Mouse (Mus musculus): Measurements from ENCODE around the gene Srarp. TPM values are rescaled to one million over a fixed set of nuclear protein-coding genes. Genes with fewer than 3 reads are reported as not detected.

The Srarp gene
- total RNA-seq, 1 experiment, result not detected

- no peak overlapping the region for H3K9ac ChIP-seq (ENCODE audit: insufficient read depth, low read depth, low read length, poor library complexity, severe bottlenecking)
- no peak for DNase-seq (ENCODE audit: low read depth, low spot score)
- peaks cover 33% of the 10 kb centered on the region for H3K36me3 ChIP-seq (ENCODE audit: control insufficient read depth, insufficient read depth, low read length, poor library complexity, severe bottlenecking)
- H3K4me3 ChIP-seq (ENCODE audit: insufficient read depth in 1 of 2, low read depth in 1 of 2, low read length in 2 of 2, poor library complexity in 1 of 2, severe bottlenecking in 1 of 2), result no peak overlapping the region
- peaks cover 2 to 12% of the 10 kb centered on the region in 2 experiments; a peak in 2 of 4 replicates for H3K4me1 ChIP-seq (ENCODE audit: control insufficient read depth in 2 of 2, insufficient read depth in 2 of 2, low read length in 2 of 2, poor library complexity in 1 of 2)
- H3K27ac ChIP-seq (ENCODE audit: insufficient read depth, low read depth, low read length, poor library complexity, severe bottlenecking), result no peak overlapping the region
- H3K9me3 ChIP-seq (ENCODE audit: control insufficient read depth, insufficient read depth, low read depth, low read length), result no peaks in the 10 kb centered on the region
- in situ Hi-C loops (cut with MboI; ENCODE audit: low sequenced_read_pairs in 2 of 2, unreplicated experiment in 2 of 2), result no loop called here
- no peak for TF ChIP-seq ZC3H11A (IDR thresholded peaks at IDR 0.05; ENCODE audit: borderline replicate concordance, low read depth, low read length)
- no peak for TF ChIP-seq CHD2 (IDR thresholded peaks at IDR 0.05; ENCODE audit: low read depth, low read length)
- no peak for TF ChIP-seq MAFK (IDR thresholded peaks at IDR 0.05; ENCODE audit: insufficient read depth, low read depth, low read length)
- no peak for TF ChIP-seq ZNF384 (IDR thresholded peaks at IDR 0.05; ENCODE audit: low read depth, low read length)
- no peak for TF ChIP-seq HCFC1 (IDR thresholded peaks at IDR 0.05; ENCODE audit: borderline replicate concordance, insufficient read depth, low read length)
Observed at GRCm38 (mm10) chr4:141463472-141463871, 27.6 kb upstream of the Srarp start.

- TF ChIP-seq ZNF384 (IDR thresholded peaks at IDR 0.05; ENCODE audit: low read depth, low read length), result no peak
- no peak for TF ChIP-seq ZC3H11A (IDR thresholded peaks at IDR 0.05; ENCODE audit: borderline replicate concordance, low read depth, low read length)
- no peak for TF ChIP-seq CHD2 (IDR thresholded peaks at IDR 0.05; ENCODE audit: low read depth, low read length)
- no peak for TF ChIP-seq HCFC1 (IDR thresholded peaks at IDR 0.05; ENCODE audit: borderline replicate concordance, insufficient read depth, low read length)
- TF ChIP-seq MAFK (IDR thresholded peaks at IDR 0.05; ENCODE audit: insufficient read depth, low read depth, low read length), result no peak
- Histone ChIP-seq H3K27ac (ENCODE audit: insufficient read depth, low read depth, low read length, poor library complexity, severe bottlenecking) (no peak overlapping the region), H3K36me3 (ENCODE audit: control insufficient read depth, insufficient read depth, low read length, poor library complexity, severe bottlenecking) (peaks cover 23% of the 10 kb centered on the region), H3K9ac (ENCODE audit: insufficient read depth, low read depth, low read length, poor library complexity, severe bottlenecking) (no peak overlapping the region), H3K4me3 (ENCODE audit: insufficient read depth in 1 of 2, low read depth in 1 of 2, low read length in 2 of 2, poor library complexity in 1 of 2, severe bottlenecking in 1 of 2) (no peak overlapping the region), H3K9me3 (ENCODE audit: control insufficient read depth, insufficient read depth, low read depth, low read length) (no peaks in the 10 kb centered on the region), H3K4me1 (ENCODE audit: control insufficient read depth in 2 of 2, insufficient read depth in 2 of 2, low read length in 2 of 2, poor library complexity in 1 of 2) (peaks cover 2 to 20% of the 10 kb centered on the region in 2 experiments; a peak in 3 of 4 replicates)
- in situ Hi-C loops (cut with MboI; ENCODE audit: low sequenced_read_pairs in 2 of 2, unreplicated experiment in 2 of 2), result no loop called here
- DNase-seq (ENCODE audit: low read depth, low spot score), result no peak
Observed at GRCm38 (mm10) chr4:141461576-141461975, 25.7 kb upstream of the Srarp start.

- in situ Hi-C loops (cut with MboI; ENCODE audit: low sequenced_read_pairs in 2 of 2, unreplicated experiment in 2 of 2), result no loop called here
- Histone ChIP-seq H3K4me3 (ENCODE audit: insufficient read depth in 1 of 2, low read depth in 1 of 2, low read length in 2 of 2, poor library complexity in 1 of 2, severe bottlenecking in 1 of 2) (no peak overlapping the region), H3K27ac (ENCODE audit: insufficient read depth, low read depth, low read length, poor library complexity, severe bottlenecking) (no peak overlapping the region)
Observed at GRCm38 (mm10) chr4:141461088-141461487, 25.2 kb upstream of the Srarp start.

GRCm38 (mm10) chr4:141460481-141460880 is 24.6 kb upstream of the Srarp start:
- peaks cover 12% of the 10 kb centered on the region for H3K36me3 ChIP-seq (ENCODE audit: control insufficient read depth, insufficient read depth, low read length, poor library complexity, severe bottlenecking)
- no peak for DNase-seq (ENCODE audit: low read depth, low spot score)
- TF ChIP-seq ZC3H11A (IDR thresholded peaks at IDR 0.05; ENCODE audit: borderline replicate concordance, low read depth, low read length) (no peak), CHD2 (IDR thresholded peaks at IDR 0.05; ENCODE audit: low read depth, low read length) (no peak), ZNF384 (IDR thresholded peaks at IDR 0.05; ENCODE audit: low read depth, low read length) (no peak), HCFC1 (IDR thresholded peaks at IDR 0.05; ENCODE audit: borderline replicate concordance, insufficient read depth, low read length) (no peak), MAFK (IDR thresholded peaks at IDR 0.05; ENCODE audit: insufficient read depth, low read depth, low read length) (no peak)
- H3K9ac ChIP-seq (ENCODE audit: insufficient read depth, low read depth, low read length, poor library complexity, severe bottlenecking), result no peak overlapping the region
- H3K9me3 ChIP-seq (ENCODE audit: control insufficient read depth, insufficient read depth, low read depth, low read length), result no peaks in the 10 kb centered on the region
- in situ Hi-C loops (cut with MboI; ENCODE audit: low sequenced_read_pairs in 2 of 2, unreplicated experiment in 2 of 2), result no loop called here
- peaks cover 2 to 17% of the 10 kb centered on the region in 2 experiments; a peak in 3 of 4 replicates for H3K4me1 ChIP-seq (ENCODE audit: control insufficient read depth in 2 of 2, insufficient read depth in 2 of 2, low read length in 2 of 2, poor library complexity in 1 of 2)
- no peak overlapping the region for H3K4me3 ChIP-seq (ENCODE audit: insufficient read depth in 1 of 2, low read depth in 1 of 2, low read length in 2 of 2, poor library complexity in 1 of 2, severe bottlenecking in 1 of 2)
- no peak overlapping the region for H3K27ac ChIP-seq (ENCODE audit: insufficient read depth, low read depth, low read length, poor library complexity, severe bottlenecking)

More at GRCm38 (mm10) chr4:141461088-141461487, 25.2 kb upstream of the Srarp start:
- Histone ChIP-seq H3K4me1 (ENCODE audit: control insufficient read depth in 2 of 2, insufficient read depth in 2 of 2, low read length in 2 of 2, poor library complexity in 1 of 2) (peaks cover 2 to 20% of the 10 kb centered on the region in 2 experiments; a peak in 3 of 4 replicates), H3K9ac (ENCODE audit: insufficient read depth, low read depth, low read length, poor library complexity, severe bottlenecking) (no peak overlapping the region), H3K9me3 (ENCODE audit: control insufficient read depth, insufficient read depth, low read depth, low read length) (no peaks in the 10 kb centered on the region), H3K36me3 (ENCODE audit: control insufficient read depth, insufficient read depth, low read length, poor library complexity, severe bottlenecking) (peaks cover 18% of the 10 kb centered on the region)
- TF ChIP-seq HCFC1 (IDR thresholded peaks at IDR 0.05; ENCODE audit: borderline replicate concordance, insufficient read depth, low read length) (no peak), MAFK (IDR thresholded peaks at IDR 0.05; ENCODE audit: insufficient read depth, low read depth, low read length) (no peak), CHD2 (IDR thresholded peaks at IDR 0.05; ENCODE audit: low read depth, low read length) (no peak), ZNF384 (IDR thresholded peaks at IDR 0.05; ENCODE audit: low read depth, low read length) (no peak), ZC3H11A (IDR thresholded peaks at IDR 0.05; ENCODE audit: borderline replicate concordance, low read depth, low read length) (no peak)
- DNase-seq (ENCODE audit: low read depth, low spot score), result no peak
